Mouse (Mus musculus): ENCODE measurements around the gene Tacc2.

Gene Tacc2

DNA sequence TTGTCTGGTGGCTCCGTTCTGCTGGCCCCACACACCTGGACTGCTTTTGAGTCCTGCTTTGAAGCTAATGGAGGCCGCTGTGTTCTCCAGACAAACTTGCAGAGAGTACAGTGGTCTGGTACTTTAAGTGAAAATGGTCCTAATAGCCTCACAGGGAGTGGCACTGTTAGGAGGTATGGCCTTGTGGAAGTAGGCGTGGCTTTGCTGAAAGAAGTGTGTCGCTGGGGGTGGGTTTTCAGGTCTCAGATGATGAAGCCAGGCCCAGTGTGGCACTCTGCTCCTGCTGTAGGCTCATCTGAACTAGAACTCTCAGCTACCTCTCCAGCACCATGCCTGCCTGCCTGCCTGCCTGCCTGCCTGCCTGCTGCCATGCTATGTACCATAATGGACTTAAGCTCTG, 190.9 kb downstream of the Tacc2 start:
- DNase-seq (ENCODE audit: low read depth, low spot score): no peak

DNA sequence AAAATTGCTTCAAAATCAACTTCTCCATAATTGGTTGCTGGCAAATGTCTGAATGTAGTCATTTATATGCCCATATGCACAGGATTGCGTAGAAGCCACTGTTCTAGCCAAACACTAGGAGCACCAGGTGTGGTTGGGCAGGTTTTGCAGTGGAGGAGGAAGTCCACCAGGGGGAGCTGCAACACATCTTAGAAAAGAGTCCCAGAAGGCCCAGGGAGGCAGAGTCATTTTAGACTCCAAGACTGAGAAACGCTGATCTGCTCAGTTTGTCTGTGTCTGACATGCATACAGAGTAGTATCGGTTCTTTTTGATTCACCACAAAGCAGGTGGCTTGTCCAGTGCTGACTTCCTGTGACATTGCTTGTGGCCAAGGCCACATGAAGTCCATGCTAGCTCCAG, 193.5 kb downstream of the Tacc2 start:
- DNase-seq (ENCODE audit: low read depth, low spot score): peak; percentile 49

DNA sequence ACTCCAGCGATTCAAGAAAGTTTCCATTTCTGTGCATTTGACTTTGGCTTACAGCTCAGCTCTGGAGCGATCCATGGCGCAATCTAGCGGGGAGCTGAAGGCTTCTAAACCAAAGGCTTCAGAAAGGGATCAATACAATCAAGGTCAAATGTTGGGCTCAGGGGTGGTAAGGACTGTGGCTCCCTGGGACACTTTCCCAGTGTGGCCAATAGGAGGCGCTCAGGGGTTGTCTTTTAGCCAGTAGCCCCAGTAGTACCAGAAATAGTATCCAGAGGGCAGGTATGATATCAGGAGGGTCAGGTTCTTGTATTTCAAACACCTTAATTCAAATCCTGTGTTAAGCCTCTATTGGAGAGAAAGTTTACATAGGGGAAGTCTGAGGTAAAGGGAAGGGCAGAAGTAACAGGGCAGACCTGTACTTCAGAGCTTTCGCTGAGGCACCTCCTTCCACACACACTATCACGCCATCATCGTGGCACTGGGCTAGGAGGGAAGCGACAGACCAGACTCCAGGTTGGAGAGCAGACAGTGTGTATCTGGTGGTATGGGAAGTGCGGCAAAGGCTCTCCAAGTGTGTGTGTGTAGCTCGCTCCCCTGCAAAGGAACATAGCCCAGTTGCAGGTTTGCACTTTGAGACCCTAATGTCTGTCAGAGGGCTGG, 196.1 kb downstream of the Tacc2 start:
- DNase-seq (ENCODE audit: low read depth, low spot score): no peak

DNA sequence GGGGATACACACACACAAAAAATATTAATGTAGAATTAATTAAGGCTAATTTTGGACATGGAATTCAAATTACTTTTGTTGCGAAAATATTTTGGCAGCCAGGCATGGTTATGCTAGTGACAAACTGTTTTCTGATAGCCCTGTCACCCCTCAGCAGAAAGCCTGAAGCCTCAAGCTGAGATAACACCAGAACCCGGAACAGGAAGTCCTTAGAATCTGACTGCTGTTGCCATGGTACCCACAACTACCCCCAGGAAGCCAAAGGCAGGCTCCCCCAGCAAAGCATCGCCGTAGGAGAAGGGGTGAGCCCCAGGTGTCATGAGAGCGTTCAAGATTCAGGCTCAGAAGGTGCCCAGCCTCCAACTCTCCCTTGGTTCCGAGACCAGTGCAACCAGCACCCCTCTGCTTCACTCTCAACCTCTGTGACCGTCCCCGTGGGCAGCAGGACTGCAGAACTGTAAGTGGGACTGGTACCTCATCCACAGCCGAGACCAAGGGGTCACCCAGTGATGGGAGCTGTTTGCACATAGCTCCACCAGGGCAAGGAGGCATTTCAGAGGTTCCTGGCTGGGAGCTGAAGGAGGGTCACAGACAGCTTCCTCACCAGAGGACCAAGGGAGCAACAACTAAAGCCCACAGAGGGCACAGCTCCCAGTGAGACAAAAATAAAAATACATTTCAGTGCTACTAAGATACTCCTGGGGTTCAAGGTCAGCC, 196.8 kb downstream of the Tacc2 start, which contains the start of gene Btbd16:
Gene Btbd16, plus strand, starts transcription at position 156 of the 717 bp plus-strand sequence.
- no peak for DNase-seq (ENCODE audit: low read depth, low spot score)

DNA sequence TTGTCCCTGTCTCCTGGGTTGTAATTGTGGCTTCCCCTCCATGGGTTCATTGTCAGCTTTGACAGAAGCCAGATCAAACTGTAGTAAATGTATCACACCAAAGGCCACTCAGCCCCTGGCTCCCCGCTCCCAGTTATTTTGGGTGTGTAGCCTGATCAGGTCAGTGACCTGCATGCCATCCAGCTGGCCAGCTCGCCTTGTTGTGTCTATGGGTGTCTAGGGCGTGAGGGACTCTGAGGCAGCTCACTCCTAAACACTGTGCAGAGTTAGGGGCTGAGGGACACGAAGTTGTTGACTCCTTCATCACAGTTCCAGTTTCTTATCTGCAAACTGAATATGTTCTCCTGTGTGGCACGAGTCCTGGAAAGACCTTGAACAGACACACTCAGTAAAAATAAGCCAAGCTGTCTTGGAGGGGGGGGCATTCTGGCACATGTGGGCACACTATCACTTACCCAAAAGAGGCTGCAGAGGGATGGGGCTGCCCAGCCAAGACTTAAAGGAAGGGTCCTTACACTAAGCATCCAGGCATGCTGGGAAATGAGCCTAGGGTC, 203.7 kb downstream of the Tacc2 start:
- DNase-seq (ENCODE audit: low read depth, low spot score): no peak

DNA sequence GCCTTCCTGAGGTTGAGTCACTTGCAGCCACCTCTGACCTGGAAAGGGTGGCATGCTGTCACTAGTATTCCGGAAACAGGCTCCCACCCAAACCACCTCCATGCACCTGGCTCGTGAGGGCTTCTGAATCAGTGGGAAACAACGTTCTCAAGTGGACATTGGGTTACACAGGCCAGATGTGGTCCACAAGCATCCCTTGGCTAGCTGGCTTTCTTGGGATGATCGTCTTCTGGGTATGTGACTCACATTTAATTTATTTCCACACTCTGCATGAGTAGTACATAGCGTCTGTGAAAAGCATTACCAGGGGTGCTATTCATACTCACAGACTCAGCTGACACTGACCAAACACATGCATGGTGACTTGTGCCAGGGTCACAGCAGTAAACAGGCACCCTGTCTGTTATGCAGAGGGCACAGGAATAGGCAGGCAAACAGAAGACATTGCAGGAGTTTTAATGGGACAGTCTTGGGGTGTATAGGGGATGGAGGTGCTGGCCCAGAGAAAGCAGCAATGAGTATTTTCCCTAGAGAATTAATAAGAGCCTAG, 205.3 kb downstream of the Tacc2 start:
- no peak for DNase-seq (ENCODE audit: low read depth, low spot score)

DNA sequence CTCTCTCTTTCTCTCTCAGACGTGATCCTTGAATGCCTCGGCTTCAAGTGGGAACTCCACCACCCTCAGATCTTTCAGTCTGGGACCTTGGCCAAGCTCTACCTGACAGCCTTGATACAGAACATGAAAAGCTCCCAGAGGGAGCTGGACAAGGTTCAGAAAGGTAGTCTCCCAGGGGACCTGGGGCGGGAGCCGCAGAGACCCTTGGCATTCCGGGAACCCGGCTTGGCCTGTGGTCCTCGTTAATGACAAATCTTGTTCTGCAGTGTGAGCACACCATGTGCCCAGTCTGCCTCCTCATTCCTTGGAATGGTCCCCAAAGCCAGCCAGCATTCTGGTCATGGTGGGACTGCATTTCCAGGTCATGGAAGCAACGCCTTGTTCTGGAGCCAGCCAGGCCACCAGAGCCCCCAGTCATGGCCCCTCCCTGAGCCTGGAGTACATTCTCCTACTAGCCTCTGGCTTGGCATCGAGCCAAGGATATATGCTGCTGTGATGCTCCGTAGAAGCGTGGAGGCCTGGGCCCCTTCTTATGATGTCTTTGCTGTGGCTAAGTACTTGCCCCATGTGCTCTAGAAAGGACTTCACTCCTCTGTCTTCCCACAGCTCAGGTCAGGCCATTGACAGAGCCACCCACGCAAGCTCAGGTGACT, 208.8 kb downstream of the Tacc2 start:
- DNase-seq (ENCODE audit: low read depth, low spot score): no peak

DNA sequence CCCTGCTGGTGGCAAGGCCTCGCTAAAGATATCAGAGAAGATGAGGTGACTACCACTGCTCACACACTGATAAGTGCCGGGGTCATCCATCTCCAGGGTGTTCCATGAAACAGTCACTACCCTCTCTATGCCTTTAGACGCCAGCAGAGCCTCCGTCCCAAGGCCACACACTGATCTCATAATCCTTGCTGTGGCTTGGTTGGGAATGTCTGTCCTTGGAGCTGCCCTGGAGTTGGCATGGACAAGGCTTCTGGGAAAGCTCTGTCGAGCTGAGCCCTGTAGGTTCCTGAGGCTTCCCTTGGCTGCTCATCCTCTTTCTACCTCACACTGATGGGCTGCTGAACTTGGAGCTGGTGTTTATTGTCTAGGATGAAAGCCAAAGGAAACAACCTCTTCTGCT, 209.5 kb downstream of the Tacc2 start:
- DNase-seq (ENCODE audit: low read depth, low spot score): no peak

DNA sequence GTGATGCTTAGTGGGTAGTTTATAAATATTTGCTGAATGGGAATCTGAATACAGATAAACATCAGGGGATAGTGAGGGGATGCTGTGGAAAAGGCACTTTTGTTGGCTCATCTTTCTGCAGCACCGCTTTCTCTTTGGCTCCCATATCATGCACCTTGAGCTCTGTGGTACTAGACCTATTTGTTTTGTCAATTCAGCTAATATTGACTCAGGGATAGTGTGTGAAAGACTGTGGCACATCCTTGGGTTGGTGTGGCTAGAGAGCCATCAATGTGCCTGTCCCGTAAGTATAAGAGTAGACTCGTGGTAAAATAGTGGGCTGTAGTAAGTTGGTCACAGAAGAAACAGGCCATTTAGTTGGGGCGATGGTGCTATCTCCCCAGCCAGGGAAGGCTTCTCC, 210.3 kb downstream of the Tacc2 start:
- DNase-seq (ENCODE audit: low read depth, low spot score): no peak

DNA sequence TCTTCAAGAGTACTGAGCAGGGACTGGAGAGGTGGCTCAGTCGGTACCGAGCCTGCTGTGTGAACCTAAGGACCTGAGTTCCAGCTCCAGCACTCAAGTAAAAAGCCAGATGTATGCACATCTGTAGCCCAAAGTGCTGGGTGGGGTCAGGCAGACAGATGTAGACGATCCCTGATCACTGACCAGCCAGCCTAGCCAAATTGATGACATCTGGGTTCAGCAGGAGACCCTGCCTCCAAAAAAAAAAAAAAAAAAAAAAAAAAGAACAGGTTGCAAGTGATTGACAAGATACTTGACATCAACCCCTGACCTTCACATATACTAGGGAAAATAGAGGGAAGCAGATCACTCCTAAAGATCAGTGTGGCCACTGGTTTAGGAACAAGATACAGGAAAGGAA, 211.7 kb downstream of the Tacc2 start:
- DNase-seq (ENCODE audit: low read depth, low spot score): no peak

DNA sequence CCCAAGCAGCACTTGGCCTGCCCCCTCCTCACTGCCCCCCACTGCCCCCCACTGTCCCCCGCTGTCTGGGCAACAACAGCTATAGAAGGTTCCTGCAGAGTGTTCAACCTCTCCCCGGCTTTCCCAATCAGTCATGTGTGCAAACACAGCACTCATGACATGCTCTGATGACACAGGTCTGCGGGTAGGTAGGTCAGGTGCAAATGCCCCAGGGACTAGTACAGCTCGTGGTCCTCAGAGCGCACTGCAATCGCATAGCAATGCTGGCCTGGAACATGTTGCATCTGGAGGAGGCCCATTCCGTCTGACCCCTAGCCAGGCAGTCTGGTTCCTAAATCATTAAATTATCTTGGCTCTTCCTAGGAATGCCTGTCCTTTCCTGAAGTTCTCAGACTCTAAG, 212.2 kb downstream of the Tacc2 start:
- no peak for DNase-seq (ENCODE audit: low read depth, low spot score)

DNA sequence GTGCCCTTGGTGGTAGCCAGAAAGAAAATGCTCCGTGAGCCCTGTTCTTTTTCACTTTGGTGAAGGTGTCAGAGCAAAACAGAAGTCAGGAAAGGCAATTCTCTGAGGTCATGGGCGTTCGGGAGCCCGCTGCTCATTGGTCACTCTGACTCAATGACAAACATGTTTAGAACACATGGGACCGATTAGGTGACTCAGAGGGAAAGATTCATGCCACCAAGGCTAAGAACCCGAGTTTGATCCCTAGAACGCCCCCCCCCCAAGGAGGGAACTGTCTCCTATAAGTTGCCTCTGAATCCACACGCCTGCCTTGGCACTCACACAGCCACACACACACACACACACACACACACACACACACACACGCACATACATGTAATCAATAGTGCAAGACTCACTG, 216.4 kb downstream of the Tacc2 start:
- no peak for DNase-seq (ENCODE audit: low read depth, low spot score)

DNA sequence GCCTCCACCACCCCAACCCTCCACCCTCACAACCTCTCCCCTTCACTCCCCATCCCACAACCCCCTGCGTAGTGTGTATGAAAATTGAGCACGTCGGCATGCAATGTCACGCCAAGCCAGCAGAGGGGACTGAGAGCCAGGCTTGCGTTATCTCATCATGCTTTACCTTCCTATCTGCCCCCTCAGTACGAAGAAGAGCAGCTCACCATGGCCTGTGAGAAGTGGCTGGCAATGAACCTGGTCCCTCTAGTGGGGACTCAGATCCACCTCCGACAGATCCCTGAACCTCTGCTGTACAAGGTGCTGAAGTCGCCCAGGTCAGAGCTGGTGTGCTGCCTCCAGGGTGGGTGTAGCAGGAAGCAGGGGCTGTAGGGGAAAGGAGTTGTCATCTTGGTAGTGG, 219.5 kb downstream of the Tacc2 start:
- no peak for DNase-seq (ENCODE audit: low read depth, low spot score)

DNA sequence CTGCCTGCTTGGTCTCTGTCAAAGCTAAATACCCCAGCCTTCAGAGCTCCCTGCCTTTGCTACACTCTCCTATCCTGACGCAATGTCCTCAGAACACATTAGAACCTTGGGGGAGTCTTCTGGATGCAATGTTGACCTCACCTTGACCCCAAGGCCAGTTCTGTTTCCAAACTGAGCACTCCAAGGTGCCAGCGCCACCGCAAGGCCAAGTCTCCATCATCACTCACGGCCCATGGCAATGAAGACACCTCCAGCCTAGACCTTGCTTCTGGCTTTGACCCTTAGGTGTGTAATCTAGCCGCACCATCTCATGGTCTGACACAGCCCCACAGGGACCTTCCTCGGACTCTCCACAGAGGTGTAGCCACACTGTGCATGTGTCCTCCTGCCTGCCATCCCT, 220.3 kb downstream of the Tacc2 start:
- DNase-seq (ENCODE audit: low read depth, low spot score): no peak

DNA sequence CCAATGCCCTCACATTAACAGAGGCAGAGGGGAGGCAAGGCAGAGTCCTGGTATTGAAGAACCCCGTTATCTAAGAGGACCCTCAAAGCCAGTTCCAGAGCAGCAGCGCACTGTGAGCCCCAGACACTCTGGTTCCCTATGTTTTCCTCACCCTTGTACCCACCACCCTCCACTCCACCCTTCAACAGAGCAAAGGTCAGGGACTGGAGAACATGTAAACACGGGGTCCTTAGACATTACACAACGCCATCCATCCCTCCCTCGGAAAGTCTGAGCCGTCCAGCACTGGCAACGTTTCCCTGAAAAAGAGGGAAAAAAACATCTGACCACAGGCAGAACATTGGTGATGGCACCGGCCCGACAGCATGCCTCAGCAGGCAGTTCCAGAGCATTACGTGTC, 222.2 kb downstream of the Tacc2 start:
- no peak for DNase-seq (ENCODE audit: low read depth, low spot score)

DNA sequence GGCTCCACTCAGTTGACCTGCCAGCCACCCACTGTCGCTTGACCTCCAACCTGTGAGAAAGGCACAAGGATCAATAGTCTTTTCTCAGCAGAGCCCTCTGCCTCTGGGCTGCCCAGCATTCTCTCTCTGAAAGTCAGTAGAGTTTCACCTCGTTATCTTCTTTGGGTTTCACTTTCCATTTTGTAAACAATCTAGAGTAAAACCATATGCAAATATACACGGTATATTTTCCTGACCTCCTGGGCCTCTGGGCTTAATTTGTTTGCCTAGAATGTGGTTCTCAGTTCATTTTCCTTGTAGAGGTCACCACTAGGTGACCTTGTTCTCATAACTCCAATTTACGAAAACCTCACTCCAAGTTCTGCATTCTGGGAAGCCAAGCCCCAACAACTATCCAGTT, 223.4 kb downstream of the Tacc2 start:
- DNase-seq (ENCODE audit: low read depth, low spot score): no peak

DNA sequence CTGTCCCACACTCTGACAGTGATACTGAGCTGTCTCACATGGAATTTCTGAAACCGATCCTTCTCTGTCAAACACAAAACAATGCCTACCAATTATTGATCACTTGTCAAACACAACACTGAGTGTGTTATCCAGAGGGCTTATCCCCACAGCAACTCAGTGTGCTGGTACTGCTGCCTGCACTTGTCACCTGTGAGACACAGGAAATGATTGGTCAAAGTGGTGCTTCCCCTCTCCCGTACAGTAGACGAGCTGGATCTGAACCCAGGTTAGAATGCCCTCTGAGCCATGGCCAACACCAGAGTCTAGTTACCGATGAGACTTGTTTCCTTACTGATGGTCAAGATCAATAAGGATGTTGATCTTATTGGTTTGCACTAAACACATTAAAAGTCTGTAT, 224.6 kb downstream of the Tacc2 start:
- no peak for DNase-seq (ENCODE audit: low read depth, low spot score)

DNA sequence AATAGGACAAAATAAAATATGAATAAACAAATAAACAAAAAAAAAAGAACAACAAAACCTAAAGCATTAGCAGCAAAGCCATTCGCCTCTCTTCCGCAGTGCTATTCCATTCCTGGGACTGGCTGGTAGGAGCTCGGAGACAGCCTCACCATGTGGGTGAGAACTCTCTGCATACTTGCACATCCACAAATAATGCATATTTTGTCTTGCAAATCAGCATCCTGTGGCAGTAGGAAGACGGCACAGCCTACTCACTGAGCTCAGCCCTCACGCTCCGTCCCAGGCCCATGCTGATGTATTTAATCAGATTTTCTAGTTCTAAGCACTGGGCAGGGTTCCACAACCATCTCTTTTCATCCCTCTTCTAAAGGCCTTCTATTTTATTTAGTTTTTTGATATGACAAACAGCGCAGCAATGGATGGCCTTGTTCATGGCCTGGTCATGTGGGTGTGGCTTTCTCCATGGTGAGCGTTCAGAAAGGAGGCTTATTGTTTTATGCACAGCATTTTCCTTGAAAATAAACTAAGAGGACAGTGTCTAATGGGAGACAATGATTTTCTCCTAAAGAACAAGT, 226.1 kb downstream of the Tacc2 start:
- no peak for DNase-seq (ENCODE audit: low read depth, low spot score)

DNA sequence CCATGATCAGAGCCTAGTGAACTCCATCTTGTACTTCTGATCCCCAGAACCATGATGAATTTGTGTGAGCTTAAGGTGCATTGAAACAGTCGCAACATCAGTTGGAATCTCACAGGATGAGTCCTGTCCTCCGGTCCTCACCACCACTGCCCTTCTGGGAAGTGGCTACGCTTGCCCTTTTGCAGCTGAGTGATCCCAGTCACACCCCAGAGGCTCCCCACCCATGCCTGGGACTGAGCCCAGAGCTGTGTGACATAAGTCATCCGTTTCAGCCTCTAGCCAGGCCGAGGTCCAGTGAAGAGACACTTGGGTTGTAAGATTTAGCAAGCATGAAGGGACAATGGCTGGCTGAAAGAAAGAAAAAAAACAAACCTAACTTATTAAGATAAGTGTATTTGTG, 227.8 kb downstream of the Tacc2 start:
- no peak for DNase-seq (ENCODE audit: low read depth, low spot score)

DNA sequence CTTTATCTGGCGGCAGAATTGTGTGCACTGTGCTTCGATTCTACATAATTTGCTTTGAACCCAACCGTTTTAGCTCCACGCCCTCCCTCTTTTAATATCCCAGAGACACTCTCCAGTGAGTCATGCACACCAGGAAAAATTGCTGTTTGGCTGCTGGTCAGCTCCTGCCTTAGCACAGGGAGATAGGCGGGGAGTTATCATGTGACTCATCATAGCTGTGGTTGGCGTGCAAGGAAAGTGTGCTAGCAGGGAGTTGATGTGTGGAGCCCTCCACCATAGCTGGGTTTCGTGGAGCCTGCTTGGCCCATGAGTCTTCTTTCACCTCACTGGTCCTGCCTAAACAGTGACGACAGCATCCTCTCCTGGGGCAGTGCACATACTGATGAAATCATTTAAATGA, 230.5 kb downstream of the Tacc2 start:
- DNase-seq (ENCODE audit: low read depth, low spot score): peak; percentile 88

DNA sequence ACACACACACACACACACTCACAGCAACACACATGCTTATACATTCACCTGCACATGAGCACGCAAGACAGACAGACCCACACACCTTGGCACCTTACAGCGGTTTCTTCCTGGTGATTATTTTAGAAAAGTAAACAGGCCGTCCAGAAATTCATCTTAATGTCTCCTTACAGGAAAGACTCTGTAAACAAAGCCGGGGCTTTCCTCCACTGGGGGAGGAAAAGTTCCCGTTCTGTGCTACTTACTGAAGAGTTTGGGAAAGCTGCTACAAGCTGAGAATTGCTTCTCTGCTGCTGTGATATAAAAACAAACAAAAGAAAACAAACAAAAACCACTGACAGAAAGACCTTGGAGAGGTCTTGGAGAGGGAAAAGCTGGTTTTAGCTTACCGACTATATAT, 231.5 kb downstream of the Tacc2 start:
- DNase-seq (ENCODE audit: low read depth, low spot score): no peak

DNA sequence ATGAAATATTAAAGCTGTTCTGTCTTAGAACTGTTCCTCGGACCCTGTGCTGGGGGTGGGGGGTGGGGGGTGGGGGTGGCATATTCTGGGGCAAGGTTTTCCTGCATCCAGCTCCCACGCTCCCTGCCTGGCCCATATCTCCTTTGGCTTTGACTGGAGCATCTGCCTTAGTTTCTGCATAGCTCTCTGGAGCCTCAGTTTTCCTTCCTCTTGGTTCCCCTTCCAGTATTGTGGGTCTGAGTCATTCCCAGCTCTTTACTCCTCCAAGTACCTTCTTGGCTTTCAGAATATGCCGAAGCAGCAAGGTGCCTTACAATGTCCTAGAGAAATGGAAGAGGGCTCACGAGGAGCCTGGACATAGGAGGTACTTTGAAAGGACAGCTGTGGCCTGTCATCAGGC, 233.0 kb downstream of the Tacc2 start:
- no peak for DNase-seq (ENCODE audit: low read depth, low spot score)
